Mouse (Mus musculus) CH12.LX (cell line): ENCODE measurements around the gene Nxnl2. TPM values are rescaled to one million over a fixed set of nuclear protein-coding genes. Genes with fewer than 3 reads are reported as not detected.

ENCODE experiments used
- DNase-seq: peaks from one replicate; pipeline ENCODE4 v3.0.0-alpha.2; 2013; ENCODE audit errors: extremely low read depth
- H3K27ac ChIP-seq: 2 replicates; pipeline ENCODE4 v1.5.1; 2012; ENCODE audit warnings: low read depth, mild to moderate bottlenecking, control low read depth, moderate library complexity; ENCODE audit not compliant: insufficient read depth
- H3K27me3 ChIP-seq: replicated peaks from 2 replicates; pipeline ENCODE3; 2012; ENCODE audit warnings: inconsistent platforms
- H3K36me3 ChIP-seq, 2 experiments: replicated peaks in 1 of 2; 2 replicates each; pipeline versions ENCODE3 to v1.6.1; 2012; ENCODE audit warnings: inconsistent platforms in 1 of 2, low read length in 1 of 2, mild to moderate bottlenecking in 1 of 2, mixed read lengths in 1 of 2, moderate library complexity in 1 of 2; ENCODE audit not compliant: control insufficient read depth in 1 of 2, insufficient read depth in 1 of 2
- H3K4me1 ChIP-seq, 2 experiments: 2 replicates each; pipeline ENCODE4 v1.6.1; 2012; ENCODE audit warnings: inconsistent platforms in 1 of 2, moderate library complexity in 1 of 2; ENCODE audit not compliant: insufficient read depth in 2 of 2, control insufficient read depth in 1 of 2
- H3K4me2 ChIP-seq: 2 replicates; pipeline ENCODE4 v1.6.1; 2012; ENCODE audit warnings: low read depth, mild to moderate bottlenecking, control low read depth; ENCODE audit not compliant: poor library complexity, insufficient read depth, severe bottlenecking
- H3K4me3 ChIP-seq, 3 experiments: fragments of 150-350 bp in 1 of 3; sonication (generic) in 1 of 3; replicated peaks in 1 of 3; 2 replicates each; pipeline versions ENCODE3 to v1.5.1; 2011 to 2012; ENCODE audit warnings: low read depth in 2 of 3, low read length in 2 of 3, mild to moderate bottlenecking in 2 of 3, moderate library complexity in 2 of 3, control low read depth in 1 of 3, improper control_type of control experiment in 1 of 3, inconsistent platforms in 1 of 3, mixed read lengths in 1 of 3; ENCODE audit not compliant: poor library complexity in 1 of 3
- H3K79me2 ChIP-seq: replicated peaks from 2 replicates; pipeline ENCODE4 v1.6.1; 2012; ENCODE audit warnings: mild to moderate bottlenecking, moderate library complexity; ENCODE audit not compliant: control insufficient read depth, poor library complexity, insufficient read depth, severe bottlenecking; ENCODE audit errors: extremely low read depth
- H3K9ac ChIP-seq: 2 replicates; pipeline ENCODE4 v1.6.1; 2012; ENCODE audit warnings: low read depth, mild to moderate bottlenecking, control low read depth, moderate library complexity; ENCODE audit not compliant: insufficient read depth
- H3K9me3 ChIP-seq: replicated peaks from 2 replicates; pipeline ENCODE3; 2012; ENCODE audit warnings: low read length, inconsistent platforms, mixed read lengths
- BHLHE40 ChIP-seq: IDR thresholded peaks from 2 replicates; pipeline ENCODE4 v1.6.1; 2011; ENCODE audit warnings: mild to moderate bottlenecking, low read depth, low read length, improper control_type of control experiment
- E2F4 ChIP-seq: IDR thresholded peaks from 2 replicates; pipeline ENCODE4 v1.6.1; 2011; ENCODE audit warnings: low read depth, low read length, improper control_type of control experiment; ENCODE audit not compliant: insufficient replicate concordance
- ELF1 ChIP-seq: IDR thresholded peaks from 2 replicates; pipeline ENCODE4 v1.6.1; 2014; ENCODE audit warnings: low read depth, mild to moderate bottlenecking, inconsistent platforms, low read length, improper control_type of control experiment
- ETS1 ChIP-seq: conservative IDR thresholded peaks from 2 replicates; pipeline ENCODE4 v1.6.1; 2012; ENCODE audit warnings: low read depth, mild to moderate bottlenecking, inconsistent platforms, low read length, improper control_type of control experiment, moderate library complexity
- HCFC1 ChIP-seq: IDR thresholded peaks from 2 replicates; pipeline ENCODE4 v1.6.1; 2012; ENCODE audit warnings: low read depth, mild to moderate bottlenecking, inconsistent platforms, low read length, improper control_type of control experiment
- IRF4 ChIP-seq: IDR thresholded peaks from 2 replicates; pipeline ENCODE4 v1.6.1; 2014; ENCODE audit warnings: low read depth, mild to moderate bottlenecking, inconsistent platforms, low read length, improper control_type of control experiment
- KAT2A ChIP-seq: IDR thresholded peaks from 2 replicates; pipeline ENCODE4 v1.6.1; 2012; ENCODE audit warnings: low read length, improper control_type of control experiment, inconsistent platforms; ENCODE audit not compliant: insufficient replicate concordance
- MAZ ChIP-seq: IDR thresholded peaks from 2 replicates; pipeline ENCODE4 v1.6.1; 2012; ENCODE audit warnings: low read depth, mild to moderate bottlenecking, inconsistent platforms, low read length, improper control_type of control experiment, moderate library complexity
- MEF2A ChIP-seq: IDR thresholded peaks from 2 replicates; pipeline ENCODE4 v1.6.1; 2014; ENCODE audit warnings: low read depth, mild to moderate bottlenecking, inconsistent platforms, low read length, improper control_type of control experiment, borderline replicate concordance
- MXI1 ChIP-seq: IDR thresholded peaks from 2 replicates; pipeline ENCODE4 v1.6.1; 2011; ENCODE audit warnings: mild to moderate bottlenecking, low read depth, low read length, improper control_type of control experiment
- MYC ChIP-seq: IDR thresholded peaks from 2 replicates; pipeline ENCODE4 v1.6.1; 2011; ENCODE audit warnings: low read depth, mild to moderate bottlenecking, improper control_type of control experiment, low read length
- POLR2AphosphoS2 ChIP-seq: IDR thresholded peaks from 2 replicates; pipeline ENCODE4 v1.6.1; 2011; ENCODE audit warnings: low read depth, low read length, improper control_type of control experiment
- RCOR1 ChIP-seq: conservative IDR thresholded peaks from 2 replicates; pipeline ENCODE4 v1.6.1; 2012; ENCODE audit warnings: low read depth, mild to moderate bottlenecking, inconsistent platforms, low read length, improper control_type of control experiment
- SMC3 ChIP-seq: IDR thresholded peaks from 2 replicates; pipeline ENCODE4 v1.6.1; 2011; ENCODE audit warnings: low read depth, low read length, improper control_type of control experiment
- TBP ChIP-seq: conservative IDR thresholded peaks from 2 replicates; pipeline ENCODE4 v1.6.1; 2011; ENCODE audit warnings: low read depth, low read length, improper control_type of control experiment
- TCF12 ChIP-seq: IDR thresholded peaks from 2 replicates; pipeline ENCODE4 v1.6.1; 2014; ENCODE audit warnings: low read depth, mild to moderate bottlenecking, inconsistent platforms, low read length, improper control_type of control experiment
- USF1 ChIP-seq: IDR thresholded peaks from 2 replicates; pipeline ENCODE4 v1.6.1; 2014; ENCODE audit warnings: low read depth, mild to moderate bottlenecking, inconsistent platforms, low read length, improper control_type of control experiment
- USF2 ChIP-seq: conservative IDR thresholded peaks from 2 replicates; pipeline ENCODE4 v1.6.1; 2011; ENCODE audit warnings: low read depth, low read length, improper control_type of control experiment
- ZKSCAN1 ChIP-seq: IDR thresholded peaks from 2 replicates; pipeline ENCODE4 v1.6.1; 2012; ENCODE audit warnings: low read depth, inconsistent platforms, low read length, improper control_type of control experiment, borderline replicate concordance
- ZMIZ1 ChIP-seq: IDR thresholded peaks from 2 replicates; pipeline ENCODE4 v1.6.1; 2012; ENCODE audit warnings: low read depth, mild to moderate bottlenecking, inconsistent platforms, low read length, improper control_type of control experiment
- ZNF384 ChIP-seq: IDR thresholded peaks from 2 replicates; pipeline ENCODE4 v1.6.1; 2012; ENCODE audit warnings: low read depth, low read length, improper control_type of control experiment, inconsistent platforms
- dilution Hi-C: fragments of 300-500 bp; cut with MboI; formaldehyde crosslinking; loops from 2 replicates; pipeline ENCODE4 v1.14.3; 2020; ENCODE audit warnings: low sequenced_read_pairs; ENCODE audit not compliant: extremely low pct_unique_long_range_greater_than_20kb, extremely low pct_ligation_motif_present
- in situ Hi-C: fragments of 300-500 bp; cut with MboI; formaldehyde crosslinking; loops from 3 replicates; pipeline ENCODE4 v1.14.3; 2019; ENCODE audit warnings: low sequenced_read_pairs, low pct_ligation_motif_present, low pct_unique_long_range_greater_than_20kb, mixed read lengths
- polyA plus RNA-seq: library from polyadenylated mRNA; unstranded; fragments of >175 nt; gene quantifications from 2 replicates; pipeline ENCODE4 v1.2.1, GENCODE M21; 2012; ENCODE audit warnings: low read depth; ENCODE audit not compliant: insufficient read length
- total RNA-seq, 2 experiments: library from RNA; depleted of rRNA; stranded (reverse); fragments of 300-350 nt in 1 of 2; fragments of >200 nt in 1 of 2; gene quantifications; 2 replicates each; pipeline ENCODE4 v1.2.3; 2012 to 2014

The Nxnl2 gene
- total and polyA plus RNA-seq, 3 experiments = 0.21 TPM; not detected in 2

DNA sequence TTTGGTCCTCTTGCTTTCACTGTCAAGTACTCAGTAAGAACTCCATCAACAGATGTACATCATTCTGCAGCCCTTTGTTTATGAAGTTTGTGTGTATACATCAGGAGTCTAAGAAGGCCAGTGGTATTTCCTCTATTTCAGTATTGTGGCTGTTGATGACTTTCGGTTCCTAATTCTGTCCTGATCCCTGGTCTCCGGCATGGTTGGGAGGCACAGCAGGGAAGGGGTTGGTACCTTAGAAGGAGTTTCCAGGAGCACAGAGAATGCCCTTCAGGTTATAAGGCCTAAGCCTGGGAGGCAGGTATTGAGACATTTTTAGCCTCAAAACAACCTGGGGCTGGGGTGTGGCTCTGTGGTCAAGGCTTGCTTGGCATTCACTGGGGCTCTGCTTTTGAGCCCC, 9.2 kb upstream of the Nxnl2 start:
- TF ChIP-seq MAZ (no peak), ZNF384 (no peak), MXI1 (no peak), TCF12 (no peak), TBP (no peak), USF1 (no peak), HCFC1 (no peak), IRF4 (no peak), KAT2A (no peak), ETS1 (no peak), POLR2AphosphoS2 (no peak), ELF1 (no peak), MYC (no peak), ZKSCAN1 (no peak), ZMIZ1 (no peak), USF2 (no peak)
- dilution Hi-C loops (no loop called here), in situ Hi-C loops (no loop called here)
- H3K9me3 ChIP-seq = peaks cover 9% of the 10 kb centered on the region
- DNase-seq = no peak
- H3K36me3 ChIP-seq = peaks cover 0 to 10% of the 10 kb centered on the region in 2 experiments
- H3K79me2 ChIP-seq = no peaks in the 10 kb centered on the region
- peaks cover 0 to 29% of the 10 kb centered on the region in 2 experiments; a peak in 2 of 4 replicates for H3K4me1 ChIP-seq
- no peaks in the 10 kb centered on the region for H3K27me3 ChIP-seq
- H3K27ac ChIP-seq = no peak overlapping the region
- H3K9ac ChIP-seq = no peak overlapping the region
- no peak overlapping the region for H3K4me3 ChIP-seq
- no peak overlapping the region for H3K4me2 ChIP-seq

DNA sequence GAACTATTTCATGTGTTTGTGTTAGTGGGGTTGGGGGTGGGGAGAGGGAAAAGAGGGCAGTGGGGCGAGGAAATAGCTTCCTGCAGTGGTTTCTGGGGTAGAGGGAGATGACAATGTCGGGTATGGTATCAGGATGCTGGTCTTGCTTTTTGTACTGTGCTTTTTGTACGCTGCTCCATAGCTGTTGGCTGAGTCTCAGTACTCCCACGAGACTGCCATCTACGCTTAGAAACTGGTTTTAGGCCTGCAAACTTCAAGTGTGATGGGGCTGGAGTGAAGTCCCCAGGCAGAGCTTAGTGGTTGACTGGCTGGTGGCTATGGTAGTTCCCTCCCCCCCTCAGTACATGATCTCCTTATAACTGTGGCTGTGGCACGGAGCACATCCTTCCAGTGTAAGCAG, 8.6 kb upstream of the Nxnl2 start:
- dilution Hi-C loops = no loop called here
- H3K4me1 ChIP-seq = peaks cover 0 to 28% of the 10 kb centered on the region in 2 experiments; a peak in 2 of 4 replicates
- TF ChIP-seq ZMIZ1 (no peak), RCOR1 (no peak), SMC3 (no peak), E2F4 (no peak), ETS1 (no peak), MEF2A (no peak), BHLHE40 (no peak), MAZ (no peak), MYC (no peak)

More for the DNA sequence above, 8.6 kb upstream of the Nxnl2 start:
- peak; percentile 48 for DNase-seq
- no peaks in the 10 kb centered on the region for H3K27me3 ChIP-seq
- no peak overlapping the region for H3K4me2 ChIP-seq
- H3K9me3 ChIP-seq = peaks cover 9% of the 10 kb centered on the region
- in situ Hi-C loops = no loop called here
- peaks cover 0 to 8% of the 10 kb centered on the region in 2 experiments for H3K36me3 ChIP-seq
- H3K9ac ChIP-seq = no peak overlapping the region
- no peaks in the 10 kb centered on the region for H3K79me2 ChIP-seq
- no peak overlapping the region for H3K27ac ChIP-seq
- no peak overlapping the region for H3K4me3 ChIP-seq
